In the genomic region with DNA sequence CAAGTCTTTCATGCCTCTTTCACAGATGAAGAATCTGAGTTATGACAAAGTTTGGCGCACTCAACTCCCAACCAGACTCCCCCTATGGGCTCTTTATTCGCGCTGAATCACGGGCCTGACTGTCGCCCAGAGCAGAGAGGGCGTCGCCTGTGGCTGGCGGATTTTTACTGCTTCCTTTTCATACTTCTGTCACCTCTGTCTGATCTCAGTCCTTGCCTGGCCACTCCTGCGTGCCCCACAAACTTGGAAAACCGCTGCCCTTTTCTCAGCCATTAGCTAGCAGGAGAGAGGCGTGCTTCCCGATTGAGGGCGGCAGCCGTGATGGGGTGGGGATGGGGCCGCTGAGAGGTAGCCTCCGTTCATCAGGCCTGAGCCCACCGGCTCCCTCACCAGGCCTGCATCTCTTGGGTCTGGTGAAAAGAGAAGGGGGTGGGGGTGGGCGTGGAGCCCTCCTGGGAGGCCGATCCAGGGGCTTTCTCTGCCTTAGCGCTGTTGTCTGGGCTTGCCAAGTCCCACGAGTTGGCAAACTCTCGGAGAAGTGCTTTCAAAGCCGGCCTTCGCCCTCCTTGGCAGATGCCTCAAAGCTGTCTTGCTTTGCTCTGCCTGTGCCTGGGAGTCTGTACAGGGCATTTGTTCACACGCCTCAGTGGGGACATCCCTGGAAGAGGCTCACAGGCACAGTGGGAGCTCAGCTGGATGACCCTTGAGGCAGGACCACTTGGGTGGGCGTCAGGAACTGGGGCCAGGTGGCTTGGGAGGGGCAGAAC, we compare ENCODE assay signal across 8 mouse cellular contexts.
DNase-seq lines count a peak whose midpoint lies in the region; ATAC-seq lines count a peak whose summit lies in the region.

No protein-coding gene starts in this region.

- peak; percentile 38 for ATAC-seq in inflammation-experienced regulatory T-cells, adult 6 months

- peak; percentile 82 for DNase-seq in Muller cell, postnatal 12 days (ENCODE audit: inconsistent ontology term)
- DNase-seq in embryo, embryonic 10 days (ENCODE audit: low spot score), result peak; percentile 47
- DNase-seq in gastrocnemius, postnatal 36 days, result peak; percentile 23 to 40
- peak; percentile 6 to 44 for DNase-seq in left cerebral cortex, adult 8-10 months (ENCODE audit: low spot score in 2 of 2)
- DNase-seq in lung, postnatal 4 days, result peak; percentile 45 to 67
- DNase-seq in right cerebral cortex, postnatal 10 days (ENCODE audit: low spot score in 2 of 2), result peak; percentile 81 to 84
- peak; percentile 51 to 64 for DNase-seq in urinary bladder, postnatal 4 days (ENCODE audit: low spot score in 2 of 2)

- intact Hi-C loops in gastrocnemius, postnatal 36 days (cut with DNase I), result loop anchor here (5.0 to 10.0 kb wide), 2 partner anchors 134 to 353 kb away; partner anchors contain the start of gene Foxo1

Comparison
In these comparisons a context has a peak if more than half of its experiments do, and no peak if none do; other contexts are left out.
1. Peak in every context shown above with its lines: DNase-seq and ATAC-seq.
2. DNase-seq: peak in every context shown above with its lines; median percentile 82 in right cerebral cortex, postnatal 10 days; 82 in Muller cell, postnatal 12 days; 58 in urinary bladder, postnatal 4 days; 56 in lung, postnatal 4 days; 47 in embryo, embryonic 10 days; 32 in gastrocnemius, postnatal 36 days; 25 in left cerebral cortex, adult 8-10 months.